Mouse (Mus musculus): ENCODE data around the gene Sec14l4.
A peak's percentile ranks its signal among the peaks of the same experiment; 100 is the strongest.

- TF ChIP-seq CTCF (conservative IDR thresholded peaks at IDR 0.05; ENCODE audit: low read length), result peak; percentile 85
- no peak for TF ChIP-seq NANOG (IDR thresholded peaks at IDR 0.05; ENCODE audit: borderline replicate concordance, low read length)
- TF ChIP-seq POU5F1 (IDR thresholded peaks at IDR 0.05; ENCODE audit: borderline replicate concordance, low read length), result no peak
Measured at GRCm38 (mm10) chr11:4094378-4095170, 63.3 kb downstream of the Sec14l4 start.

Measured in E14TG2a.4 (cell line).